Mouse (Mus musculus): ENCODE results near the gene Gm3182. TPM values are rescaled to one million over a fixed set of nuclear protein-coding genes. Genes with fewer than 3 reads are reported as not detected.
"Not testable (repeated sequence)": the region's sequence is repeated elsewhere in the genome, so short reads cannot be mapped to it uniquely, and the experiment has no call there.

The Gm3182 gene
- total RNA-seq (2021), result not detected in 2 replicates
- long read RNA-seq, experiment 1, result 0 reads
- long read RNA-seq, experiment 2, result 0 reads

- DNase-seq, result not testable (repeated sequence)
Observed at GRCm38 (mm10) chr14:4481445-4481844, at the start of gene Gm3182. TSS of gene Gm3182 (plus strand) at chr14:4481745.

GRCm38 (mm10) chr14:4499425-4499824, 17.9 kb downstream of the Gm3182 start:
- DNase-seq, result not testable (repeated sequence)

Other genes starting within 250 kb of the Gm3182 start
- gene Gm3138, start 232.1 kb upstream of the Gm3182 start, total RNA-seq (2021), result not detected in 2 replicates
- not detected in 2 replicates for gene Gm3149, start 164.5 kb upstream of the Gm3182 start, total RNA-seq (2021)
- gene 2610042L04Rik, start 147.0 kb upstream of the Gm3182 start, total RNA-seq (2021), result not detected in 2 replicates
- gene Gm3159, start 84.2 kb upstream of the Gm3182 start, total RNA-seq (2021), result not detected in 2 replicates
- gene Gm3164, start 66.3 kb upstream of the Gm3182 start, total RNA-seq (2021), result 0.56 and 0.74 TPM in 2 replicates
- not detected in 2 replicates for gene Gm3173, start 50.8 kb upstream of the Gm3182 start, total RNA-seq (2021)
- not detected in 2 replicates for gene Gm3047, start 73.7 kb downstream of the Gm3182 start, total RNA-seq (2021)
- gene Gm8159, start 150.6 kb downstream of the Gm3182 start, total RNA-seq (2021), result not detected in 2 replicates
- gene Gm3239, start 182.4 kb downstream of the Gm3182 start, total RNA-seq (2021), result not detected in 2 replicates
- not detected in 2 replicates for gene Gm7876, start 227.5 kb downstream of the Gm3182 start, total RNA-seq (2021)
- 0.19 TPM in 1 of 2 replicates, not detected in the other for gene Gm3252, start 245.0 kb downstream of the Gm3182 start, total RNA-seq (2021)

Data from adrenal gland, postnatal 14 days (tissue).